Mouse (Mus musculus): ENCODE measurements around the gene Ephb6.

The Ephb6 gene

DNA sequence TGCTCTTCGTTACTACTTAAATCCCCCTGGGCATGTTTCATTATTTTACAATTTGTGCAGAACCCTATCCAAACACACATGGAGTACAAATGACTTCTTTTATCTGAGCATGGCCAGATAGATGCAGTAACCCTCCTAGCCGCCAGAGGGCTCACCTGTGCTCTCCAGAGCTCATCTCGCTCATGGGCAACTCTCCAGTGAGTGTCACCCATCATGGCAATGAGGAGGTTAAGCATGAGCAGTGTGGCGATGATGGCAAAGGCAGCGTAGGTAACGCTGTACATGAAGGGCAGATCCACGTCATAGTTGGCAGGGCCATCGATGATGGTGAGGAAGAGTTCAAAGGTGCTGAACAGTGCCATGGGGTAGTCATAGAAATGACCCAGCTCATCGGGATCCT lies 17.4 kb downstream of the Ephb6 start:
- DNase-seq (ENCODE audit: low read depth, low spot score) = no peak

DNA sequence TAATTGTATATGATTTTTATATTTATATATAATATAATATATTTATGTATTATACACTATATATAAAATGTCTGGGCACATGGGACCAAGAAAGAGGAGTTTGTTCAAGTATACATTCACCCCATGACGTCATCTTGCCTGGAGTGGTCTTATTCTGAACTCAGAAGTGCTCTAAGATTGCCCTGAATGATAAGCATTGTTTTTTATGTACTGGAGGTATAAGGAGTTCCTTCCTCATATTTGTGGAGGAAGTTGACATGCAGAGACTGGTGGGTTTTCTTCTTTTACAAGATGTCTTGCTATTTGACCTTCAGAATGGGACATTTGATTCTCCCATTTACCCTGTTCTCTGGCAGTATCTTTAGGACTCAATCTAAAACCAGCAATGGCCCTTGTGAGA lies 22.9 kb downstream of the Ephb6 start:
- DNase-seq (ENCODE audit: low read depth, low spot score) = no peak

DNA sequence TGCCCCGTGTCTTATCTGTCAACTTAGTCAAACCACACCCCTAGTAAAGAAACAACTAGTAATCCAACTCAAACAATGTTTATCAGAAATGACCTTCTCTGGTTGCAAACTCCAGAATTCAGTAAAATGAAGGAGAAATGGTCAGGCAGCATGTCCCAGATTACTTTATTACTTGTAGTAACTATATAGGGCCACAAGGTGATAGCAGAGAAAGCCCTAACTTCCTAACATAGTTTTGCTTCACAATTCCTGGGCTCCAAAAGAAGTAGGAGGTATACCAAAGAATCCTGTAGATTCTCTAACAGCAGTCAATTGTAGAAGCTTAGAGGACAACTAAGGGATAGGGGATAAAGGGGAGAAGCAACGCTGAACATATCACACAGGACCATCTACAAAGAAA lies 25.5 kb downstream of the Ephb6 start:
- no peak for DNase-seq (ENCODE audit: low read depth, low spot score)

DNA sequence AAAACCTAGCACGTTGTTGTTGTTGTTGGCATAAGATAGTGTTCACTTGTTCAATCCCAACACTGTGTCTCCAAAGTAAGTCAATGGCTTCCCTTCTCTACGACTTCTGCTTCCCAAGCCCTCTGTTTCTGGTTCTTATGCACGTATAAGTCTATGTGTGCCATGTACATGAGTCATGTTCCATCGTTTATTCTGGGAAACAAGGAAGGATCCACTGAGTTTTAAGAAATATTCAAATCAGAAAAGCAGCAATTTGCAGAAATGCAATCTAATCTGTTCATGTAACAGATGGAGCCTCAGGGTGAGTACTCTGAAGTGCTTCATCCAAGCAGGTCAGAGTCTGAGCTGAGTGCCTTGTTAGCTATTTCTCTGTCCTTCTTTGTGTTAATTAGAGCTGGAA lies 26.3 kb downstream of the Ephb6 start:
- no peak for DNase-seq (ENCODE audit: low read depth, low spot score)

DNA sequence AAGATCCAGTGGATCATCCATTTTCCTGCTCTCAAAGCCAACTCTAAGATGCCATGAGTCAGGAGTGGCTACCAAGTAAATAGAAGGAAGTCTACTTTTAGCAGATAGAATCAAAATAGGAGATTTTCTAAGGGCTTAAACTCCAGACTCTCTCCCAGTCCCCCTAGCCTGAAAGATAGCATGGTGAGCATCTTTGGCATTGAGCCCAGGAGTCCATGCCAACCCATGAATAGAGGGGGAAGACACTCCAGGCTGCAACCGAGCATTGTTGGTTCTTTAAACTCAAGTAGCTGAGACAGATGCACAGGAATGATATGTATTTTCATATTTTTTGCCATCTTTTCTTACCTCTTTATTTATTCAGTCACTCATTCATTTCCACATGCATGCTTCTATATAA lies 29.9 kb downstream of the Ephb6 start:
- DNase-seq (ENCODE audit: low read depth, low spot score) = no peak

DNA sequence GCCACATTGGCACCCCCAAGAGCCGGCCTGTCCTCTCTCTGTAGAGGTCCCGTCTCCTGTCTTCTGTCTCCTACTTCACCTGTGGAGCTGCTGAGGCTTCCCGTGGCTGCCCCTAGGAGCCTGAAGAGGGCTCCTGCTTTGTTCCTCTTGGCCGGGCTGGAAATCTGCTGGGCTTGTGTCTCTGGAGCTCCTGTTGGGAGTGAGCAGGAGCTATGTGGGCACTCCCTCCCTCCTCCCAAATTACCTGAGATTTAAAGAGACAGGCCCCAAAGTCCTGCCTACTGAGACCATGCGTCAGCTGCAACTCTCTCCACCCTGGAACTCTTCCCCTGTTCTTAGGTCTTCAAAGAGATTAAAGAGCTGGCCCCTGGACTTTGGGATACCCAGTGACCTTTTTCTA lies 30.9 kb downstream of the Ephb6 start, which contains the start of gene Trpv6:
TSS of gene Trpv6 (minus strand) at position 228 of the 400 bp plus-strand sequence.
- no peak for DNase-seq (ENCODE audit: low read depth, low spot score)

DNA sequence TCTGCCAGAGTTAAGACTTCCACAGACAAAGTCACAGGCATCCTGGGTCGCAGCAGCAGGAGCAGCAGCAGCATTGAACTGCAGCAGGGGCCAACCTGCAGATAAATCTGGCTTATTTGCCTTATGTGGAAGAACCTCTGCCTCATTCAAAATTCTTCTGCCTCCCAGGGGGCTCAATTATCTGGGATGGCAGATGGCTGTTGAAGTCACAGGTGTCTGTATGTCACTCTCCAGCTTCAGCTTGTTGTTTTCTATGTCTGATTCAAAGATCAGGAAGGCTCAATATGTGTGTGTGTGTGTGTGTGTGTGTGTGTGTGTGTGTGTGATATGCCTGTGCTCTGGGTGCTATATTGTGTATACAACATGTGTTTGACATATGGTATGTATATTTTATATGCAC lies 32.1 kb downstream of the Ephb6 start:
- no peak for DNase-seq (ENCODE audit: low read depth, low spot score)

DNA sequence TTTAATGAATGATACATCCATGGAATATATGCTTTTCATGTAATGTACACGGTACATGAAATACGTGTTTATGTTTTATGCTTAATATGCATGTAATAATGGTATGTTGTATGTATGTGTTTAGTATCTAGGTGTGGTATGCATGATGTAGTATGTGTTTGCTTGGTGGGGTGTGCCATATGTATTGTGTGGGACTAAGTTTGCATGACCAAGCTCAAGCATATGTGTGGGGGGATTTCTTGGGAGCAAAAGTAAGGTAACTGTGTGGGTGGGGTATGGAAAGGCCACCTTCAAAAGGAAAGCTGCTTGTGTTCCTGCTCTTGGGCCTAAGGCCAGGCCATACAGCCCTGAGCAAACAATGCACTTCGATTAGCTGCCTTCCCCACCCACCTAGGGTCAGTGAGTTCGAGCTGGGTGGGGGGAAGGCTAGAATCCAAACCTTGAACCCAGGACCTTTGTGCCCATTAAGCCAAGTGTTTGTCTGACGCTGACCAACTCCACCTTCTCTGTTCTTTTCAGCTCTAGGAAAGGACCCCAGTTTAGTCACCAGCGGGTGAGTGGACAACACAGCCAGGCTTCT lies 32.7 kb downstream of the Ephb6 start:
- no peak for DNase-seq (ENCODE audit: low read depth, low spot score)

DNA sequence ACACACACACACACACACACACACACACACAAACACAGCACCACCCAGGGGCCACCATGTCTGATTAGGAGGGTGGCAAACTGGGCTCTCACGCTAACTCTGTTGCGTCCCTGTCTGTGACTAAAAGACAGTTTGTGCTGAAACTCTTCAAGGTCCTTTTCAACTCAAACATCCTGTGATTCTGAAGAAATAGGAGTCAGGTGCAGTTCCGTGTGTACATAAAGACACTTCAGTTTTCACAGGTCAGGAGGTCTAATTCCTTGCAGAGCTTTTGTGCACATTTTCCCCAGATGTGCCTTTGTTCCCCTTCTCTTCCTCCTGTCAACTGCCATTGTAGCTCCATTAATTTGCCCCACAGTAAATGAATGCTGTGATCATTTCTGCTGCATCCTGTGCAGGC lies 35.2 kb downstream of the Ephb6 start:
- no peak for DNase-seq (ENCODE audit: low read depth, low spot score)

DNA sequence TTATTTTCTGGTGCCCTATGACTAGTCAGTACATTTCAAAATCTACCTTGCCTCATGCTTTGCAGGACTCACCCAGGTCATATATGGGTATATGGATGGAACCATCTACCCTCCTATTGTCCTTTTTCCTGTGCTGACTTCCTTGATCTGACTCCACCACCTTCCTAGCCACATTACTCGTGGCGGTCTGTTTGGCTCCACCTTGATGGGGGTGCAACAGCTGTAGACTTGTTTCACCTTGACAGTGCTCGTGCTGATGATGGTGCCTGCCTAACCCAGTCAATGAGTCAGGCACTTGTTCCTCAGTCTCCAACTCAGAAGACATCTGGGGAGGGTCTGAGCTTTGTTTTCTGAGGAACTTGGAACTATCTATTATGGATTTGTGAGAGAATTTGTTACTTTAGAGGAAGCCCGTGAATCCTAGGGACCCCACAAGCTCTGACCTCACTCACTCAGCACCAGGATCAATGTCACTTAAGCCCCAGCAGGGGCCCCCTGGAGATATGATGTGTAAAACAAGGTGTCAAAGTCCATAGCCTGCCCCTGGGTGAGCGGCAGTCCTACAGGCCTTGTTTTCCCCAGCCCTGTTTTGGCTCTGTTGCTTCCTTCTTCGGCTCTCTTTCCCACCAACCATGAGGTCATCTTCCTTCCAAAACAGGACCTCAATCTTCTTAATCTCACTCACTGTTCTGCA lies 36.0 kb downstream of the Ephb6 start:
- DNase-seq (ENCODE audit: low read depth, low spot score) = no peak

DNA sequence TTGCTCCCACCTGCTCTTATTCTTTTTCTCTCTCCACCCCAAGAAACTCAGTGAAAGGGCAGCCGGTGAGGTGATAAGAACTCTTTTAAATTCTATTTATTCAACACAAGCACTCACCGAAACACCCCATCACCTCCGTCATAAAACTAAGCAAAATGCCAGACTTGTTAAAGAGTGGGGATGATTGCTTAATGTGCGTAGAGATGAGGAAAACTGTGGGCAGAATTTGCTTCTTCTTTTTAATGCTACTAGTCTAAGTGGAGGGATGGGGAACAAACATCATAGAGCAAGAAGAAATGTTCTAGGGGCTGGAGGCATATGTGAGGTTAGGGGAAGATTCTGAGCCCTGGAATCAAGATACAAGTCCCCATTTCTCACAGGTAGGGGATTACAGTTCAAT lies 37.5 kb downstream of the Ephb6 start:
- no peak for DNase-seq (ENCODE audit: low read depth, low spot score)

DNA sequence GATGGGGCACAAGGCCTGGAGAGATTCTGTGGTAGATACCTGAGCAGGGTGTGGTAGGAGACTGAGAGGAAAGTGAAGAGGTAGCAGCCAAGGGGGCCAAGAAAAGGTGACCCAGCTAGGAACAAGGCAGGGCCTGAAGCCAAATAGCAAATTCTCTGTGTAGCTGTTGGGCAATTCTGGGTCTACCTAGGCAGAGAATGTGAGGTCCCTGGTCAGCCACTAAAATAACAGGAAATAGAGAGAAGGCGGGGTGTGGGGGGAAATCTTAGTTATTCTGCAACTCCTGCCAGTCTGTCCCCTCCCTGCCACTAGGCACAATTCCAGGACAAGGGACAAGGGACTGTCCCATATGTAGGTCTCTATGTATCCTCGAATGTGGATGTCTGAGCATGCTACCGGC lies 37.9 kb downstream of the Ephb6 start:
- no peak for DNase-seq (ENCODE audit: low read depth, low spot score)

DNA sequence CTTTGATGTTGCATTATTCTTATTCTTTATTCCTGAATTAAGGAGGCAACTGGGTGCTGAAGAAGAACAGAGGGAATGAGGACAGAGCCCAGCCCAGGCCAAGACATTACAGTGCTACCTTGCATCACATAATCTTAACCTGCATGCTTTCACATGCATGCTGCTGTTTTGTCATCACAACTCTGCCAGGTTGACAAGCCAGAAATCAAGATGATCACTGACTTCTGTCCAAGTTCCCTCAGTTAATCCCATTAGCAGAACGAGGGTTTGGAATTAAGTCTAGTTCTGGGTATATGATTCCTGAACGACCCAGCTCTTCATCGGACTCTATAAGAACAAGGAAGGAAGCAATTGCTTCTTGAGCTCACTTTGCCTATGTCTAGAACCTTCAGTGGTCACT lies 40.9 kb downstream of the Ephb6 start:
- DNase-seq (ENCODE audit: low read depth, low spot score) = no peak

DNA sequence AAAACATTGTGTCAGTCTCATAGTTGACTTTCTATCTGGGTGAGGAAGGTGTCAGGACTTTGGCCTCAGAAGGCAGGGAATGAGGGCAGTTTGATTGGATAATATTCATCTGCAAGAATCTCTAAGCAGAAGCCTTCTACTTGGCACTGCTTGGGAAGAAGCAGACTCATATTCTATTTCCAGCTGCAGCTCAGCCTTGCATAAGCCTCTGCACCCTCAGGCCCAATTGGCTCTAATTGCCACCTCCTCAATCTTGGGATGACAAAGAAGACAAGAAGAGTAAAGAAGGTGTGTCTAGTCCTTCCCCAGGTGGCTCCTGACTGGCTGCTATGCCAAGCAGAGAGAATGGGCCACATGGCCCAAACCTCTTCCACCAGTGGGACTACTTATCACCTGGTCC lies 41.4 kb downstream of the Ephb6 start:
- DNase-seq (ENCODE audit: low read depth, low spot score) = no peak

DNA sequence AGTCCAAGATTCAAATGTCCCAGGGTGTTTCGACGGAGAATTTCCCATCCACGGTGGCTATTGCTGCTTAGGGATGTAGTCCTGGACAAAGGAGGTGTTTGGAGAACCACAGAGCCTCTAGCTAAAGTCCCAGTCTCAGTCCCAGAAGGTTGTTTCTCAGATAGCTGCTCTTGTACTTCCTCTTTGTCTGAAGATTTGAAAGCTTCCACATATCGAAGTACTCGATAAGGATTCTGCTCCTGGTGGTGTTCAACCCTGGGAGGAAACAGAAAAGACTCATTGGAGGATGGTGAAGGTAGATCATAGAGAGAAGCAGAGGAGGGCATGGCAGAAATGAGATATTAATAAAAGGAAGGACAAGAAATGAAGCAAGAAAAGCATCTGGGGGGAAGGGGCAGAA lies 47.9 kb downstream of the Ephb6 start:
- no peak for DNase-seq (ENCODE audit: low read depth, low spot score)

DNA sequence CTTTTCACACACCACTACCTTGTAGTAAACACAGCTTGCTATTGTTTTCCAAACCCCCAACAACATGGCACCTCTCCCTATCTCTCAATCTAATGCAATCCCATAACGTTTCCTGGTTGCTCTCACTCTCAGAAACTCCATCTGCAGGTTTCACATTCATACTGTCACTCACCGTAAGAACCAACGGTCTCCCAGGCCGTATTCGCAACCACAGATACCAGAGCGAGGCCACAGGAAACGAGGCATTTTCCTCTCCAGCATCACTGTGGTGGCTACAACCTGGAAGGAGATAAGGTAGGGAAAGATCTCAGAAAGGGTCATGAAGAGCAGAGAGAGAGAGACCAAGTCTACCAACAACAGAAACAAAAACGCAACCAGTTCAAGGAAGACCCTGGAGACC lies 49.4 kb downstream of the Ephb6 start:
- DNase-seq (ENCODE audit: low read depth, low spot score) = no peak

DNA sequence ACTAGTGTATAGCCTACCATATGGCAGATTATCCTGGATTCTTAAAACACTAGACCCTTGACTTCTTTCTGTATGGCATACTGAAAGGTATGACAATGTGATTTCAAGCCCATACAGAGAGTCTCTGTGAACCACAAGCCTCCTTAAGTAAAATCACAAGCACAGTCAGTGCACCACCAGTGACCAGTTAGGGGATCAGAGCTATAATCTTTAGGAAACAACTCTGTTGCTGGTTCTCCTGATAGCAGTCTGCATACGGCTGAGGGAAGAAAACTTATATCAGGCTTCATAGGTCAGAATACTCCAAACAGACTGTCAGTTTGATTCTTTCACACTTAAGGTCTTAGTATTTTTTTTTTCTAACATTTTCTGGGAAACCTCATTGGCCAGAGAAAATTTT lies 53.2 kb downstream of the Ephb6 start:
- no peak for DNase-seq (ENCODE audit: low read depth, low spot score)

DNA sequence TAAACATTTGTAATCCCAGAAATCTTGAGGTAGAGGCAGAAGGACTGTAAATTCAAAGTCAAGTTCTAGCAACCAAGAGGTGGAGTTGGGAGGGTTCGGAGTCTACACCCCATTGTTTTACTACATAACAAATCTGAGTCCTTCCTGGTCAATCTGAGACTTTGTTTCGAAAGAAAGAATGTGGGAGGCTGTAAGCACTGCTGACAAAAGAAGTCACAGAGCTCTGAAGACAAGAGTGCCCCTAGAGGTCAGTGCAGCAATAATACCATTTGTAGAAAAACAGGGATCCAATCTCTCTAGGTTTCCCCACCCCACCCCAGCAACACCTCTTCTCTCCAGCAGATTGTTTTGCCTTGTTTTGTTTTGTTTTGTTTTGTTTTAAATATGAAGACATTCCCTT lies 57.0 kb downstream of the Ephb6 start:
- DNase-seq (ENCODE audit: low read depth, low spot score) = no peak

All from skeletal muscle tissue, adult 2 months (tissue).